Mouse (Mus musculus) erythroblast, adult 5-6 weeks (primary cell): ENCODE data around the gene Gm20388. TPM values are rescaled to one million over a fixed set of nuclear protein-coding genes. Genes with fewer than 3 reads are reported as not detected.

Source experiments
- ATAC-seq: replicated peaks from 2 replicates; pipeline ENCODE4 v1.8.0; 2016; ENCODE audit warnings: moderate number of reproducible peaks, mild to moderate bottlenecking, moderate TSS enrichment, inconsistent platforms; ENCODE audit not compliant: poor library complexity, low FRiP score, severe bottlenecking
- total RNA-seq, 2 experiments: library from RNA; stranded (forward) in 1 of 2; stranded (reverse) in 1 of 2; fragments of 150-400 nt in 1 of 2; fragments of 200-764, 138-1000 nt in 1 of 2; gene quantifications; 2 replicates each; pipeline versions ENCODE4 v1.2.3 to v1.2.4; 2015 to 2017; ENCODE audit warnings: low replicate concordance in 2 of 2

Gm20388 gene
- total RNA-seq, 2 experiments from 2014 or later = 2.9 to 7.8 TPM

DNA sequence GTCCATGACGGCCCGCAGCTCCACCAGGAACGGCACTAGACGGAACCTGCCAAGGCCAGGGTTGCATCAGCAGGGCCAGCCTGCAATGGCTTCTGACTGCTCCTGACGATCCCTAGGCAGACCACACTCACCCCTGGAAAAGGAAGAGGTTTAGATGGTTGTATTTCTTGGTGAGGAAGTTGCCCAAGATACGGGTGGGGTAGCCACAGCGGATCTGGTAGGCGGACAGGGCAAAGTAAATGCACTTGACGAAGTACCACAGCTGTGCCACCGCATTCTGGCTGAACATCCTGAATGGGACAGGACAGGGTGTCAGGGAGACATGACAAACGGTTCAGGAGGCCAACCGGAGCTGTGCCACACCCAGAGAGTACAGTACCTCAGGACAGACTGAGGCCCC, 2574.2 kb downstream of the Gm20388 start:
- ATAC-seq = no peak

DNA sequence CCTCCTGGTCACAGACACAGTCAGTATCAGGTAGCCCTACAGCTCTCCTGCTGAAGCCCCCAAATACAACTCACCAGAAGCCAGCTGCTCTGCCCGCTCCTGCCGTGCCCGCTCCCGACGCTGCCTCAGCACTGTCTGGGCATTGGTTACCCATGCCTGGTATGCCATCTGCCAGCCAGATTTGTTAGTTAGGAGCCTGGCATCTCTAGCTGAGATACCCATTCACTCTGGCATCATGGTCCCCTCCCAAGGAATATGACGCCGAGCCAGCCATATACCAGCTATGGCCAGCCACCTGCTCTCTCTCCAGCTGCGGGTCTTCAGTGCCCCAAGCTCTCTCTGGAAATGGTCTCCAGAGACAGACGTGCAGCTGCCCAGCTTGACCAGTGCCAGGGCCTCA, 2577.7 kb downstream of the Gm20388 start:
- ATAC-seq = no peak

DNA sequence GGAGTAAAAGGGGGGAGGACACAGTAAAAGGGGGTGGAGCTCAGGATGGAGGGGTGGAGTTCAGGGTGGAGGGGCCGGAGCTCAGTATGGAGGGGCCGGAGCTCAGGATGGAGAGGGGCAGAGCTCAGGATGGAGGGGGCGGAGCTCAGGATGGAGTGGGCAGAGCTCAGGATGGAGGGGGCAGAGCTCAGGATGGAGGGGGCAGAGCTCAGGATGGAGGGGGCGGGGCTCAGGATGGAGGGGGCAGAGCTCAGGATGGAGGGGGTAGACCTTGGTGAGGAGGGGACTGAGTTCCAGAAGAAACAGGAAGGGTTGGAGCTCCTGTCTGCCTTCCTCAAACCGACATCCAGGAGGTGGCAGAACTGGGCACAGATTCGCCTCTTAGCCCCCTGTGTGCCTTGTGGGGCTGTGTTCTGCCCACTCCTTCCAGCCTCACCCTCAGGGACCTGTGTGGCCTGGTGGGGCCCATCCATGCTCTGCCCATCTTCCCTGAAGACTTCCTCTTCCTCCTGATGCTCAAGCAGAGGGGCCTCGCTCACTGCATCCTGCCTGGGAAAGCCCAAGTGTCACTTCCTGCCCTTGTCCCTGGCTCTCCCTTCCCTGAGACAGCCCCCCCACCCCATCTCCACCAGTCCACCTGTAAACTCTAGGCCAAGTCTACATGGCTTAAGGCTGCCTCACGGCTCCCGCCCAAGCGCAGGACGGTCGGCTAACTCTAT, 2586.5 kb downstream of the Gm20388 start:
- no peak for ATAC-seq

DNA sequence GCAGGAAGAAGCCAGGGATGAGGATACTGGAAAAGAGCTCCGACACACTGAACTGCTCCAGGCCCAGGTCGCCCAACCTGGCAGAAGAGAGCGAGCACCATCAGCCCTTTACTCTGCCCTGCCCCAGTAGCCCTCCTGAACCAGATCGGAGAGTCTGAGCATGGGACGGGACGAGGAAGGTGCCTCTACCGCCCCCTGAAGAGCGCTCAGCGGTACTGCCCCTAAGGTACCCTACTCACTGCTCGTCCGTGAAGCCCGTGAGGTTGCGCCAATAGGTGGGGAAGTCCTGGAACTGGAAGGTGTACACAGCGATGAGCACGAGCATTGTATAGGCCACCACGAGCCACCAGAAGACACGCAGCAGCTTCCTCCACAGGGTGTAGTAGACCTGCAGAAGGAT, 2587.3 kb downstream of the Gm20388 start:
- ATAC-seq = no peak

DNA sequence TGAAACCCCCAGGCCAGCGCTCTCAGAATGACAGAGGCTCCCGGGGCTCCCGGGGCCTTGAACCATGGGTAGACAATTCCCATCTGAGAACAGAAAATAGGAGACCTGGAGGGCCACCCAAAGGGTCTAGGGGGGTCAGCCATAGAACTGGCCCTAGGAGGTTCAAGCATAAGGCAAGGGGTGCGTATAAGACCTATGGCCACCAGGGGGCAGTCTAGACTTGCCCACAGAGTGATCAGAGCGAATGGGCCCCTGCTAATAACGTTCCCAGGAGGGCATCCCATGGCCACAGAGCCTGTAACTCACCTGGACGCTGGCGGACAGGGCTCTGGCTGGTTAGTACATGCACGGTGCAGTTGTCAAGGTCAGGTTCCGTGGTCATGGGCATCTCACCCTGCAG, 2590.2 kb downstream of the Gm20388 start:
- peak; percentile 86 for ATAC-seq

DNA sequence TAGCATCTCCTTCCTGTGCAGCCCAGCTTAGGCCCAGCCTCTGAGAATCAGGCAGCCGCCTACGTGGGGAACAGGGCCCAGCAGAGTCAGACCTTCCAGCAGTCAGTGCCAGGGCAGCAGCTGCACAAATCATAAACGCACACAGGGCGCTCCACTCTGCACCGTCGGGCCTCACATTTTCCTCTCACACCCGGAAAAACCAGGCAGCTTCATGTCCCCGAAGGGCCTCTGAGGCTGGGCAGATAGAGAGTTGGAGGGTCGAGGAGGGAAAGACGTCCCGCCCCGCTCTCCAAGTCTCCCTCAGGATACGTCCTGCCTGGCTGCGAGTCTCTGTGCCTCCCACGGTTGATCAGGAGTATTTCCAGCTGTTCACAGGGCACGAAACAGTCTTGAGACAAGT, 2600.9 kb downstream of the Gm20388 start:
- no peak for ATAC-seq

DNA sequence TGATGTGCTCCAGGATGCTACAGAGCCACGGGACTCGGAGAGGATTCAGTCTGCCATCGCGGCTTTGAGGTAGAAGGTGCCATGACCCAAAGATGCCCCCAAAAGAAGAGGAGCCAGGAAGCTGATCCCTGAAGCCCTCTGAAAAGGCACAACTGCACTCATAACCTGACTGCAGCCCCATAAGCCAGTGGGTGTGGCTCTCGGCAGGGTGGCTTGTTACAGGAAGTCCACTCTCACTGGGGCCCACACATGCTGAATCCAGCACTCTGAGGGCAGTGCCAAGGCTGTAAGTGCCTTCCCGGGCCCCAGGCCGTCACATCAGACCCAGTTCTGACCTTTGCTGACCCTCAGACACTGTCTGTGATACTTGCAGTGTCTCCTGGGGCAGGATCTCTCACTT, 2601.8 kb downstream of the Gm20388 start:
- ATAC-seq = no peak

DNA sequence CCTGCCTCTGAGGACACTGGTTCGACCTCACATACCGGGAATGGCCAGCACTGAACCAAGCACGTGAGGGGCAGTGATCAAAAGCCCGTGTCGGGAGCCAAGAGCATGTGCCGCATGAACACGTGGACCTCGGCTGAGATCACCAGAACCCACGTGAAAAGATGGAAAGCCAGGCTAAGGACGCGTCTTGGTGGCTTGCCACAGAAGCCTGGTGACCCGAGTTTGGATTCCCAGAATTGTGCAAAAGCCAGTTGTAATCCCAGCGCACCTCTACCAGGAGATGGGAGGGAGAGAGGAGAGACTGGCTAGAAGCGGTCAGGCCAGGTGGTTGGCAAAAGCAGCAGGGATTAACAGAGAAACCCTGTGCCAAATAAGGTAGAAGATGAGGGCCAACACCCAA, 2605.1 kb downstream of the Gm20388 start:
- no peak for ATAC-seq

DNA sequence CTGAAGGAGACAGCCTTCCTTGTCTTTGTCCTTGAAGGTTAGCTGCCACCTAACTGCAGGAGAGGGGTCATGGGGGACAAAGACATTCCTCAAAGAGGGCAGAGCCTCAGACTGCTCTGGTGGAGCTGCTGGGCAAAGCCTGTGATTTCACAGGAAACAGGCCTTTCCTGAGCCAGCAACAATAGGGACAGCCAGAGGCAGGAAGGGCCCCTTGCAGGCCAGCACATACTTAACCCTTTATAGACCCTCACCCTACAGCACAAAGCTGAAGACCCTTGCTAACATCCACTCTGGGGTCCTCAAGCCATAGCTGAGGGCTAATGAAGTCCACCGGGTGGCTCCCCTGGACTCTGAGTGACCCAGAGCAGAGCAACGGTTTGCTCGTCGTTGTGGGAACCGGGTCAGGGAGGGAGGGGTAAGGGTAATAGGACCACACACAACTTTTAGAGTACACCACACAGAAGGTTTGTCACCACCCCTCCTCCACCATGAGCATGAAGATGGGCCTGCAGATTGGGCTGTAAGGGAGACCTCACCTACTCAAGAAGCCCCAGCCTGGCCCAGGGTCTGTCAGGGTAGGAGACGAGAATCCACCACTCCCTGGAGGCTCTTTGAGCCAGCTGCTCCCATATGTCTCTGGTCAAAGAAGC, 2607.0 kb downstream of the Gm20388 start:
- ATAC-seq = no peak

DNA sequence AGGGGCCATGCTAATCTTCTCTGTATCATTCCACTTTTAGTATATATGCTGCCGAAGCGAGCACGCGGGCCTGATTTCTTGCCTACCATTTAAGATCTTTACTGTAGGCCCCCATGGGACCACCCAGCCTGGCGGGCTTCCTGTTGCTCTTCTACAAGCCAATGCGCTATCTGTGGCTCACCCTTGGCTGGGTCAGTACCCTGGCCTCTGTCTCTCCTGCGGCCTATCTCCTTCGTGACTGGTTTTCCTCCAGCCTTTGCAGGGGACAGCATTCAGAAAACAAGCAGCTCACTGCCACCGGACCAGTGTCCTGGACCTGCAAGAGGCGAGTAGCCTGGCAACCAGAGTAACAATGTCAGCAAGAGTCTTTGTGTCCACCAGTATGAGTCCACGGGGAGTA, 2610.0 kb downstream of the Gm20388 start:
- ATAC-seq = no peak

DNA sequence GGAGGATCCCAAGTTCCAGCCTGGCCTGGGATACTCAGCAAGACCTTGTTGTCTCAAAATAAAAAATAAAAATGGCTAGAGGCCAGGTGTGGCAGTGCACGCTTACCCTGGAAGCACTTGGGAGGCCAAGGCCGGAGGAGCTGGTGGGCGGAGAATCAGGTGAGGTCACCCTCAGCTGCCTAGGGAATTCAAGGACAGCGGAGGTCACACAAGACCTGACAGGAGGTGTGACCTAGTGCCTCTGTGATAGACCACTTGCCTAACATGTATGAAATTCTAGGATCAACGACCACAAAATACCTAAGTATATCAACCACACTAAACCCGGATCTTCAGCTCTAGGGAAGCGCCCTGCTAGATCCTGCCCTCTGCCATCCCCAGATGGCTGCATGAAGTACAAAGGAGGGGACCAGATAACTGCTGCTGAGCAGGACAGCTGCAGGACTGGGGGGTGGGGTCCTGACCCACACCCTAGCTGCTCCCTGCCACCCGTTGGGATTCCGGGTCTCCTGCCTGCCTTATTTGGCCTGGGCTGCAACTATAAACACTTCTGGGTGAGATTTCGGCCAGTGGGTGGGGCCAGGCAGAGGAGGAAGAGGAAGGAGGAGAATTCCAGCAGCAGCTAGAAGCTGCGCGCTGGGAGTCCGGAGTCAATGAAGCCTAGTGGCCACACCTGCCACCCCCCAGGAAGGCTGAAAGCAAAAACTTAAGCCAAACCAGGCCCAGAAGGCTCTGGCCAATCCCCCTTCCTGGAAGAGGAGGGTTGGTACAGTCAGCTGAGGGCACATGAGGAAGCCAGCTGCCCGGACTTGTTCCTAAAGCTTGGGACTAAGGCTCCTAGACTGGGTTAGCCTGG, 2612.4 kb downstream of the Gm20388 start:
- ATAC-seq = no peak

DNA sequence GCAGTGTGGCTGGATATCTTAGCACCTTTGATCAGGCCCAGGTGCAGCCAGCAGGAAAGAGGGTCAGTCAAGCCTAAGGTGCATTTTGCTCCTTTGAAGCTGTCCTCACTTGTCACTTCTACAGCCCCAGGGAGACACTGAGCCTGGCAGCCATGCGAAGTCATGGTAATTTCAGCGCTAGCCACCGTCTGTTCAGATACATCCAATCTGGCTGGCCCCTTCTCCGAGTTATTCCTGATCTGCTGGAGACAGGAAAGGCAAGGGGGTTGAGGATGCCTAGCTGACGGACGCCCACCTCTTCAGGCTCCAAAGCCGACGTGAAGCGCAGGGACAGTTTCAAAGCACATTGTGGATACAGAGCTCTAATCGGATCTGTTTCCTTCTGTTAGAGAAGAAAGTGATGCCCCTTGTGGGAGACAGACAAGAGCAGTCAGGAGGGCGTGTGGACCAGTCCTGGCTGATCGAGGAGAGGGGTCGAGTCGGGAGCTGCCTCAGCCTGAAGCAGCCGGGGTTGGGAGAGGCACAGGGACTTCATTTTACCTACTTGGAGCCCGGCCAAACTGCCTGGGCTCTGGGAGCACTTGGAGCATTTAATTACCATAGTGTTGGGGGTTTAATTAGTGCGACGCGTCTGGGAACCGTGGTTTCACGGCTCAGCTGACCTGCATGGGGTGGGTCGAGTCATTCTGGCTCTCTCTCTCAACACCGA, 2613.2 kb downstream of the Gm20388 start:
- no peak for ATAC-seq

DNA sequence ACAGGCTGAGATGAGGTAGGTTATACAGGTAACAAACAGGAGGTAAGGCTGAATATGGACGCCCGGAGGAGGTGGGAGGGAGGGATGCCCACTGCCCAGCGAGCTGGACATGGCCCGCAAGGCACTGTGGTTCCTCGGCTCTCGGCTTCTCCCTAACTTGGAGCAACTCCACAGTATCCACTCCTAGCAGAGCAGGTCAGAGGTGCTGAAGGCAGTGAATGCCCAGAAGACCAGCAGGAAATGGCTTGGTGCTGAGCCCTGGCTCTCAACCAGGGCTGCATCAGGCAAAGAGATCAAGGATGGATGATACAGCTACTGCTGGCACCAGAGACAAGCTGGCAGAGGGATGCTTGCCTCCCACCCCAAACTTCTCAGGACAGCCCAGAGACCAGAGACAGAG, 2613.9 kb downstream of the Gm20388 start:
- ATAC-seq = 0 out of 2 replicates have a peak, but pooled peaks have one; percentile 11

DNA sequence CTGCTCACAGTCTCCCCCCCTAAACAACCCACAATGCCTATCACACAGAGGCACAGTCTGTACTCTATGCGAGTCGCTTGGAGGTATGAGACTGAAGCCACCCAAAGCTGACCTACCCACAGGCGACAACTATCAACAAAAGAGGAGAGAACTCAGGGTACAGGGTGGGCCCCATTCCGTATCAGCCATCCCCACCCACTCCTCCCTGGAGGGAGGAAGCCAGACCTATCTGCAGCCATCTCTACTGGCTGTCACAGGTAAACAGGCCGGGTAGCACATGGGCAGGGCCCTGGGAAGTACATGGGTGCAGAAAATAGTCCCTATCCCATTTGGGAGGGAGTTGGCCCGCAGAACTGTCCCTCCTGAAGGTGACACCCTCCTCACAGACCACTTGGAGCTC, 2614.4 kb downstream of the Gm20388 start:
- peak; percentile 20; the same call in 1 of the 2 replicates for ATAC-seq

DNA sequence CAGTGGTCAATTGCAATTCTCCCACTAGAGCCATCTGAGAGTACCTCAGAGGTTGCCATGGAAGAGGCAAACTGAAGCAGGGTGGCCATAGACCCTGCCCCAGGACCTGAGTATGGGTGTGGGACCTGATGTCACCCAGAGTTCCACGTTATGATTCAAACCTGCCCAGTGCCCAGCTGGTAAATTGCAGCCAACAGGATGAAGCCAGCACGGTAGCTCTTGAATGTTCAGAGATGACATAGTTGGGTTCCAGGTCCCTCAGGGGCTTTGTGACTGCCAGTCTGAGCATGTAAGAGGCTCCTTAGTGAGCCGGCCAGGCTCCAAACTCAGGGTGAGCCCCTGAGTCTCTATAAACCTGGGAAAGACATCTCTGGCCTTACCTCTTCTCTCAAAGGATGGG, 2615.4 kb downstream of the Gm20388 start:
- no peak for ATAC-seq

DNA sequence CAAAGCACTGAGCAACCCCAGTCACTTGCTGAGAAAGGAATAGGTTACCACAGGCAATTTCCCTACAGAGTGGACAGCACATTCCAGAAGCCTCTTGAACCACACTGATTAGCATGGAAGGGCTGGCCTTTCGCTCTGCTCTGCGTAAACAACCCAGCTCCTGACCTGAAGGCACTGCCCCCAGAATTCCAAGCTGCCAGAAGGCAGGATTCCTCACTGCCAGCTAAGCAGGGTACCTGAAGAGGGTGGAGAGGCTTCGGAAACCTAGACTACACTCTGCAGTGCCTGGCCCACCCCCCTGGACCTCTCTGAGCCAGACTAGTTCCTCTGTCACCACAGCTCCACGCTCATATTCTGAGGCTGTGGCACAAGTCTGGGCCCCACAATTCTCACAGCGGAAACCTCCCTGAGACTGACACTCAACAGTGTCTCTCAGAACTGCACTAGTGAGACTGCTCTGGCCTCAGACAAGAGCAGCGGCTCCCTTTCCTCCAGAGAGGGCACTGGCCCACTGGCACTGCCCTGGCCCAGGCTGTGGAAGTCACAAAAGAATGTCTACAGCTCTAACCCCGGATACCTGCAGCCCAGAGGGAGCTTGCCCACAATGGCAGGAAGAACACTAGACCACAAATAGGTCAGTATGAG, 2616.0 kb downstream of the Gm20388 start:
- ATAC-seq = no peak

DNA sequence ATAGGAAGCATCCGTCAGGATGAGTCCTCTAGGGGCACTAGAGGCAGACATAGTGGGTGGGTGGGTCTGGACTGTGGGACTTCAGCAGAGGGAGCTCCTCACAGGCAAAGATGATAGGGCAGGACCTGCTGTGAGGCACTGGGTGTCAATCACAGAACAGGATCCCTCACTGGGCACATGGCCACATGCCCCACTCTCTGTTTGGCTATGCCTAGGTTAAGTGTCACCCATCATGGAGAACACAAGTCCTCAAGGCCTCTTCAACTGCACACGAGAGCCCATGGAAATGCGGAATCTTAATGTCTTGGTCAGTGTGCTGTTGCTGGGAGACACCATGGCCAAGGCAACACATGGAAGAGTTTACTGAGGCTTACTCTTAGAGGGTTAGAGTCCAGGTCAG, 2617.3 kb downstream of the Gm20388 start:
- no peak for ATAC-seq

DNA sequence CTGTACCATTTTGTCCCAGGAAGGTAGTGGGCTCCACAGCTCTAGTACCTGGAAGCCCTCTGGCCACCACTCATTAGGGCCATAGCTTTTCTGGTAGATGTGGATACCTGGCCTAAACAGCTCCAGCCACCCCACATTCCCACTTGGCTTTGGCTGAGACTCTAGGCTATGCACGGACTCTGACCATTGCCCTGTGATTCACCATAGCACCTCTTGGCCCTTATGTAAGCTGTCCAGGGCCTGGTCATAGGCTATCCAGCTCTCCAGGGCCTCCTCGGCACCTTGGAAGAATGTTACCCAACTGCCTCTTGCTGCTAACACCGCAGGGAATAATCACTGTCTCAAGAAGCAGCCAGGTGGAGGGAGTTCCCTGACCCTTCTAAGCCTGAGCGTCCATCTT, 2618.5 kb downstream of the Gm20388 start:
- no peak for ATAC-seq

DNA sequence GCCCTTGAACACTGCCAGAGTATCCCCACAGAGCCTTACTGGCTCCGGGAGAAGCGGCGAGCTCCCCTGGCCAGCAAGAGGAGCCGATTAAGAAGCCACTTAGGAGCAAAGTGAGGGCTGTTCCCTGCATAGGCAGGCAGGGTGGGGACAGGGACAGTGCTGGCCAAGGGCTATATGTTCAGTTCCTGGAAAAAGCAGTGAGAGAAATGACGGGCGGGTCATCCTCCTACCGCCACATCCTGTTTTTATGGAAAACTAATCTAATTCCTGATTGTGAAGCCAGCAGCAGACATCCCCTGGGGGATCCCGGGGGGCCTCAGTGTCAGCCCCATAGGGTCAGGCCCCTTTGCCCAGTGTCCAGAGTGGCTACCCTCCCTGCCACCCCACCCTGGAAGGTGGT, 2620.7 kb downstream of the Gm20388 start:
- ATAC-seq = no peak

DNA sequence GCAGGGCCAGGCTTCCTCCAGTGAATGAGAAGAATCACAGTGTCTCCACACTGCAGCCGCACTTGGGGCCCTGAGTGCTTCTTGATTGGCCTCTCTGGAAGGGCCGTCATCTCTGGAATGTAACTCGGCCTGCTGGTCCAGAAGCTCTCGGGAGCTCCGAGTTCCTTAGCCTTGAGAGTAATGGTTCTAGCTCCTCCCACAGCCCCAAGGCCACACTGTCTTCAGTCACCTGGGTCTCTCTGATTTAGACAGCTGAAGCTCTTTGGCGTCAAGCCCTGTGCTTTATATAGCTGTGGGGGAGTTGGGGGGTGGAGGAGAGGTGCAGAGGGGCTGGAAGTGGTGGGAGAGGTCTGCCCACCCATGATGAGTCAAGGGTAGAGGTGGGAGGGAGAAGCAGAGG, 2626.4 kb downstream of the Gm20388 start:
- ATAC-seq = peak; percentile 40
